Mouse (Mus musculus) layer of hippocampus, adult 11-12 months (tissue): Measurements from ENCODE around the gene Znrd1.
A peak's percentile ranks its signal among the peaks of the same experiment; 100 is the strongest.
"Not testable (repeated sequence)": the region's sequence is repeated elsewhere in the genome, so short reads cannot be mapped to it uniquely, and the experiment has no call there.

Source experiments
- DNase-seq: peaks from one replicate; pipeline ENCODE4 v3.0.0; 2022; ENCODE audit warnings: low spot score

The Znrd1 gene

DNA sequence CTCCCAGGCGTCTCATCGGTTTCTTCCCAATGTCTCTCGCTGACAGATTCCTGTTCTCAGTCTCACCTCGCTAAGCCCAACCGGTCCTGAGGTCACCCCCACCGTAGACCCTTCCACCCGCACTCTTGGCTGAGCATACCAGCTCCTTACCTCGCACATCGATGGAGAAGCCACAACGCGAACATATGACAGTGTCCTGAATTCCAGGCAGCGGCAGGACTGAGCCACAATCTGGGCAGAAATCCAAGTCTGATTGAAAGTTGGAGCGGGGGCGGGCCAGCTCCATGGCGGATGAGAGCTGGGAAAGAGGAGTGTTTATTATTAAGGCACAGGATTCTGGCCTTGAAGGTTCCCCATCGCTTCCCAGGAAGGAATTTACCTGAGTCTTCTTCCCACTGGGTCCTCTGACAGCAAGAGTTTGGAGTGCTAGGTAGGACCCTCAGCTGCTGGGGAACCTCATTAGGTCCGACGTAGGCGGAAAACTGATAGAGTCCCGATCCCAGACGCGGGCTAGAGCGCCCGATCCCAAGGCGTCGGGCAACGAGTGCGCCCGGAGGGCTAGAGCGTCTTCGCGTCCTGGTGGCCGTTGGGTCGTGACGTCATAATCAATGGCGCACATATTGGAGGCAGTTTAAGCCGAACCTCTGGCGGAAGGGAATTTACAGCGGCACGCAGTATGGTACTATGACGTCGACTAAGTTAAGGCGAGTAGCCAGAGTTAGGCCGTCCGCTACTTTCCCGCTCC lies at the start of gene Znrd1, which contains the start of gene Znrd1as:
Znrd1 (minus strand) TSS at position 561 of the 745 bp plus-strand sequence.
Znrd1as (plus strand) TSS at position 594 of the 745 bp plus-strand sequence.
- DNase-seq: peak; percentile 97

GRCm38 (mm10) chr17:37003366-37003765 lies 45.0 kb upstream of the Znrd1 start:
- no peak for DNase-seq

DNA sequence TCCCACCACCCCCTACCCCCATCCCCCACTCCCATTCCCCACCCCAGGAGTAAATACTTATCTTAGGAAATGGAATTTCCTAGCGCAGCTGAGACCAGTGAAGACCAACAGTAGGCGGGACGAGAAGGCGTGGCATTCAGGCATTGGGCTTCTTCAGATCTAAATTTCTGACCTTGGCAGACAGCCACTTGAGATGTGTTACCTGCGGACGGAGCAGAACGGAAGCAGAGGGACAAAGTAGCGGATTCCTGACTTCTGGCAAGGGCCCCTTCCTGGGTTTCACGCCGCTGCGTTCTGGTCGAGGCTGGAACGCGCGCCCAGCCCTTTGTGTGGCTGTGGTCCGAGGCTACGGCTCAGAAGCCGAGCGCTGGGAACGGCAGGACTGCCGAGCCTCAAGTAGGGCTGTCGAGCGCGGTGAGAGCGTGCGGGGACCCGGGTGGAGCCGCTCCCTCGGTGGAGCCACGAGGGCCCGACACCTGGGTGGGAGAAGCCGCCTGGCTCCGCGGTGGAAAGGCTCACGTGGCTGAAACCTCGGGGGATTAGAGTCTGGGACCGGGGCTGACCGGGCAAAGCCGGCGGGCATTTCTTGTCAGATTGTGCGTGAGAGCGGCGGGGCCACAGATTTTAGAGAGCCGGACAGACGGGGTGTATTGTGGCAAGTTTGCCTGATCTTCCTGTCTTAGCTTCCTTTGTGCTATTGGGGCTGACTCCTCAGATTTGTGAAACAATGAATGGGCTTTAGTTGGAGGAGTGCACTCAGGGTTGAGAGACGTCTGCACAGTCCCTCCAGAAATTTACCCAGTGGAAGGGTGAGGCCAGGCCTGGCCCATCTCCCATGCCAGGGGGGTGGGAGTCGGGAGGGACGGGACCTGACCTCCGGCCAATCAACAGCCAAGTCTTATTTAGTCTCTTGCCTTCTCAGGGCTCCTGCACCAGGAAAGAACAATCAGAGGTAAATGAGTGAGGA lies 44.3 kb upstream of the Znrd1 start:
- DNase-seq: no peak

DNA sequence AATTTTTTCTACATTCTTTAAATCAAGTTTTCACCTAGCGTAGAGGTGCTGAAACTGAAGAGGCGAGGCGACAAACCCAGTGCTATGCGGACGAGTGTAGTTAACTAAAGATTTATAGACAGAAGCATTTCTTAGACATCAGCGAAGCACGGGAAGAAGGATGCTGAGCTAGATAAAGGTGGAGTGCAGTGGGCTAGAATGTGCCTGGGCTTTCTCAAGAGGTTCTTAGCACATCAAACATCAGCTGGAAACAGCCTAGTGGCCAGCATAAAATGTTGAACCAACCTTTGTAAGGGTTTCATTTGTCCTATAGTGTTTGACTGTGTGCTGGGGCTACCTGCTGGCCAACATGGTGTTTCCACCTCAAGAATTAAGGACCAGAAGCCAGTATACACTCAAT lies 42.5 kb upstream of the Znrd1 start, which contains the start of gene Zfp57:
Zfp57 (plus strand) TSS at position 301 of the 400 bp plus-strand sequence.
- DNase-seq: no peak

GRCm38 (mm10) chr17:36998477-36998876 lies 40.1 kb upstream of the Znrd1 start:
- no peak for DNase-seq

GRCm38 (mm10) chr17:36997033-36997735 lies 38.8 kb upstream of the Znrd1 start:
- peak; percentile 86 for DNase-seq

DNA sequence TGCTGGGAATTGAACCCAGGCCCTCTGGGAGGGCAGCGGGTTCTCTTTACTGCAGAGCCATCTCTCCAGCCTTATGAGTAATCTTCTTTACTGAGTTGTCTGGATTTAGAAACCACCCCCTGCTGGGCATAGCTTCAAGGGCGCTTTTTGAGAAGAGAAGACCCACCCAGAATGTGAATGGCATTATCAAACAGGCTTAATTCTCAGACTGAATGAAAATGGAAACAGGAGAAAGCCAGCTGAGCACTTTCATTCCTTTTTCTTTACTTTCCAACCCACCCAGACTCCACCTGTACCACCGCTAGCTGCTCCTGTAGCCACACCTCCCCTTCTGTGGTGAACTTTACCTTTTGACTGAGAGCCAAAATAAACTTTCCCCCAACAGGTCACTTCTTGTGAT lies 37.1 kb upstream of the Znrd1 start:
- DNase-seq: no peak

DNA sequence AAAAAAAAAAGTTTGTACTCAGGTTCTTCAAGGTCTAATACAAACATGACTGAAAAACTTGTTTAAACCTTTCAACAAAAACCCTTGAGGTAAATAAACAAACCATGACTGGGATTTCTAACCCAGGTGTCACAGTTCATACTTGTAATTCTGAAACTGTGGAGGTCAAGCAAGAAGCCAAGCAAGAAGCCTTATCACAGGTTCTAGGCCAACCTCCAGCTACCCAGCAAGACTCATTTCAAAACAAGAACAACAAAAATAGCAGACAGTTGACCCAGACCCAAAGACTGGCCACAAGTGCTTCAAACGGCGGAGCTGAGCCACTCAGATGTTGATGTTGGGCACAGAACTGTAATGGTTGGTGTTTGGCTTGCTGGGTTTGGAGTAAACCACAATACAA lies 36.2 kb upstream of the Znrd1 start:
- no peak for DNase-seq

DNA sequence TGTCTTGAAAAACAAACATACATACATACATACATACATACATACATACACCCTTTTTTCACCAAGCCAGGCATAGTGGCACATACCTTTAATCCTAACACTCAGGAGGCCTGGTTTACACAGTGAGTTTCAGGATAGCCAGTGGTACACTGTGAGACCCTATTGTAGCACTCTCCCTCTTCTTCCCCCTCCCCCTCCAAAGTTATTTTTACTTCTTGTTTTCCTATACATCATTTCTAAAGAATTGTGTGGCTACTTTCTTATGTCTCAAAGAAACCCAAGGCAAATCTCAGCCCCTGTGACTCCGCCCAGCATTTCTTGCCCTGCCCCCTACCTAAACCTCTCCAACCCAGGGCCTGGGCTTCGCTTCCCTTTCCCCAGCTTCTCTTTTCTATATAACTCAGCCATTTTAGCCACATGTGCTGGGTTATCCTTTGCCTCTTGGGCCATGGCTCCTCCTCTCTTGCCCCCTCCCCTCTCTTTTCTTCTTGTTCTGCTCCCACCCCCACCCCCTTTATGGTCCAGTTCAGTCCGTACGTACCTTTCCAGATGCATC lies 35.5 kb upstream of the Znrd1 start:
- DNase-seq: no peak

DNA sequence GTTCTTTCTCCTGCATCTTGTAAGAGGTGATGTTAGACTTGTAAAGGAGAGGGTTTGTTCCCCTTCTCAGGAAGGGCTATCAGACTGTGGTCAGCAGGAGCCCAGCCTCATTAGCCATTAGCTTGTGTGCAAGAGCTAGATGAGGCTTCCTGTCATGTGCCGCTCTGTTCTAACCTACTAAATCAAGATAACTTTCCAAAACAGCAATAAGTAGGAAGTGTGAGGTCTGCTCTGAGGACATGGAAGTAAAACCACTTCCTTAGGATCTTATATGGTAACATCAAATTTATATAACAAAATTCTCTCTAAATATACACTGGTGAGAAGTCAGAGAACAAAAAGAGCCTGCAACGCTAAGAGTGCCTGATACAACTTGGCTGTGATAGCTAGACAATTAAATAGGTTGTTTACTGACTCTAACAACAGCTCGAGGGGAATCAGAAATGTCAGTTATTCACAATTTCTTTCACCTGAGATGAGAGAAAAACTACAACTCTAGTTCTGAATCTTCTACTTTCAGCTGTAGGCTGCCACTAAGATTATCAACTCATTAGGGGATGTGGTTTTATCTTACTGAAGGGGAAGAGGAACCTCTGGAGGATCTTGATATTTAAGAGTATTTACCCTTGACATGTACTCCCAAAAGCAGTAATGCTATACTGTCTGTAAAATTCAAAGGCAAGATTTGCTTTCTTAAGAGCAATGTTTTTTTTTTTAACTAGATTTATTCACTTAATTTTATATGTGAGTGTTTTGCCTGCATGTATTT lies 34.2 kb upstream of the Znrd1 start:
- DNase-seq: no peak

DNA sequence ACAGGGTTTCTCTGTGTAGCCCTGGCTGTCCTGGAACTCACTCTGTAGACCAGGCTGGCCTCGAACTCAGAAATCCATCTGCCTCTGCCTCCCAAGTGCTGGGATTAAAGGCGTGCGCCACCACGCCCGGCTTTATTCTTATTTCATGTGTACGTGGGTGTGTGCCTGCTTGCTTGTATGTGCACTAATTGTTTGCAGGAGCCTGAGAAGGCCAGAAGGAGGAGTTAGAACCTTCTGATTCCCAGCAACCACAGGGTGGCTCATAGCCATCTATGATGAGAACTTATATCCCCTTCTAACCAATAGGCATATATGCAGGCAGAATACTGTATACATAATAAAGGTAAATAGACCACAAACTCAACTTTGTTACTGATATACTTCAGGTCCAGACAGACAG lies 32.3 kb upstream of the Znrd1 start:
- not testable (repeated sequence) for DNase-seq

- DNase-seq: no peak
Observed at GRCm38 (mm10) chr17:36989437-36989836, 31.1 kb upstream of the Znrd1 start, which contains the start of gene H2-M5. TSS of gene H2-M5 (minus strand) at chr17:36989537.

DNA sequence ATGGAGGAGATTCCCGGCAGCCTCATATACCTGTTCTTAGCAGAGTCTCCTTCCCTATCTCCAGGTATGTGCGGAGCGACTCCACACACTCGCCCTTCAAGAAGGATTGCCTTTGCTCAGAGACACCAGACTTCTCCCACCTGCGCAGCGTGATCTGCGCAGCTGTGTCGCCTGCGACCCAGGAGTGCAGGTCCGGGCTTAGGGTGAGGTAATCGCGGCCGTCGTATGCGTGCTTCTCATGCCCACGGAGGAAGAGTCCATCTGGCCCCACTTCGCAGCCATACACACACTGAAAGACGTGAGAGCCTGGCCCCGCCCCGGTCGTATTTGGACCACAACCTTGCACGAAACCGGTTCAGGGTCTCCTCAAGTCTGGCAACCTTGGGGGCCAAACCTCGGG lies 30.1 kb upstream of the Znrd1 start:
- DNase-seq: no peak

- DNase-seq: no peak
Observed at GRCm38 (mm10) chr17:36982253-36983155, 24.1 kb upstream of the Znrd1 start.

GRCm38 (mm10) chr17:36981845-36982244 lies 23.5 kb upstream of the Znrd1 start:
- no peak for DNase-seq

GRCm38 (mm10) chr17:36981221-36981813 lies 23.0 kb upstream of the Znrd1 start, which contains the start of gene 2410137M14Rik:
TSS of gene 2410137M14Rik (minus strand) at chr17:36981237.
- DNase-seq: no peak

DNA sequence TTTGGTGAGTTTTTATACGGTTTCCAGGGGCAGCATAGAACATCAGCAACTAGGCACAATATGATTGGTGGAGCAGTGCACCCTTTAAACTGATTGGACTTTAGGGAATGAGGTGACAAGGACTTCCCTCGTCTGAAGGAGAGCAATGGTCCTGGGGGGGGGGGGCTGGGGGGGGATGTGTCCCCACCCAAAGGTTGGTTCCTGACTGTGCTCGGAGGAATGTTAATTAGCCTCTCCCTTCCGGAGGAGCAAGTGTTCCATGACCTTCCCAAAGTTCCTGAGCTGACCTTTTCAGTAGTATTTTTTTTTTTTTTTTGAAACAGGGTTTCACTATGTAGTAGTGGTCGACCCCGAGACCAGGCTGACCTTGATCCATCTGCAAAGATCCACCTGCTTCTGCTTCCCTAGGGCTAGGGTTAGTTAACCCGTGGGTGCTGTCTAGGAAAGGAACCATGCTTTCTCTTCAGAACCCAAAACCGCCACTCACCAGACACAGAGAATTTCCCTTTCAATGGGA lies 15.0 kb upstream of the Znrd1 start:
- DNase-seq: no peak

DNA sequence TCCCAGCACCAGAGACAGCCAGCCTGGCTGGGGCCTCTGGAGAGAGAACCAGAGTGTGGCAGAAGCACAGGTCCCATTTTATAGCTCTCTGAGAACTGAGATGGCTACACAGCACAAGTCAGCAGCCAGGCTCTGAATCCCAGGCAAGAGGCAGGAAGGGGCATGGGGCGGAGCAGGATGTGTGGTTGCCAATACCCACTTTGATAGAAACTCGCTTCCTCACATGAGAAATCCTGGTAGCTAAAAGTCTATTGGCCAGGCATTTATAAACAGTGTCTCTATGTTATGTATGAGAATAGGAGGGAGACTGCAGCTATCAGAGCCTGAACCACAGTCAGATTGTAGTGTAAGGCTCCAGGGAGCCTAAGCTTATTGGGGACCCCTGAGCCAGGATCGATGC lies 14.4 kb upstream of the Znrd1 start:
- no peak for DNase-seq

DNA sequence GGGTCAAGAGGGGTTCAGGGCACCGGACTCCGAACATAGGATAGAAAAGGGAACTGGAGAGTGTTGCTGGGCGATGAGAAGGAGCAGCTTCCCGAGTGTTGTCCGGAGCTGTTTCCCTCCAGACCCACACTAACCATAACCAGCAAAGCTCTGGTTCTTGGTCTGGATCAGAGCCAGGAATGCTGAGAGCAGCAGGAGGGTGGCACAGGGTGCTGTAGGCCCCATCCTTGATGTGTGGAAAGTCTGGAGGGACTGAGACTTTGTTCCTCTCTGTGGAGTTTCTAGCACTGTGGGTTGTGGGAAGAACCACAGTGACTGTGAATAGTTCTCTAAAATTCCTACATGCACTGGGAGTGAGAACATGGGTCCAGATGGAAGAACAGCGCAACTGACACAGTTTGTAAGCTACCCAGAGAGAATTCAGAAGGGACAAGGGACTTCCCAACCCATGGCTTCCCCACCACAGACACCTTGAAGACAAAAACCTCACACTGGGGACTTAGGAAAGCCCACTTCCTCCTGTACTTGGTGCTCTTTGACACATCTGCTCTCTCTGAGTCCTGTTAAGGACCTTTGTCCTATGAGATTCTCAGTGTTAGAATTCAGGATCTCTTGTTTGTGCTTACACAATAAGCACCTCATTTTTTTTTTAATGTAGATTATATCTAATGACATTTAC lies 13.0 kb upstream of the Znrd1 start:
- DNase-seq: no peak
